Mouse (Mus musculus) cerebellum, adult 2 months (tissue): ENCODE data around the gene Olfr1279. TPM values are rescaled to one million over a fixed set of nuclear protein-coding genes. Genes with fewer than 3 reads are reported as not detected.
"Not testable (repeated sequence)": the region's sequence is repeated elsewhere in the genome, so short reads cannot be mapped to it uniquely, and the experiment has no call there.

ENCODE experiments used
- DNase-seq, 2 experiments: peaks; one replicate each; pipeline ENCODE4 v3.0.0; 2021
- H3K27ac ChIP-seq: fragments of 200-500 bp; 2 replicates; pipeline ENCODE4 v1.5.1; 2012; ENCODE audit warnings: low read length, control low read depth, inconsistent platforms; ENCODE audit not compliant: insufficient read depth
- H3K27me3 ChIP-seq: fragments of 200-500 bp; 2 replicates; pipeline ENCODE4 v1.6.1; 2012; ENCODE audit warnings: inconsistent platforms, mild to moderate bottlenecking, low read length, moderate library complexity; ENCODE audit not compliant: control insufficient read depth, insufficient read depth
- H3K4me1 ChIP-seq: fragments of 200-500 bp; 2 replicates; pipeline ENCODE4 v1.6.1; 2011; ENCODE audit warnings: low read length; ENCODE audit not compliant: control insufficient read depth, insufficient read depth
- H3K4me3 ChIP-seq: fragments of 200-500 bp; replicated peaks from 2 replicates; pipeline ENCODE3; 2011; ENCODE audit warnings: mild to moderate bottlenecking, low read depth, low read length, control low read depth; ENCODE audit not compliant: insufficient read depth
- CTCF ChIP-seq: fragments of 200-500 bp; IDR thresholded peaks from 2 replicates; pipeline ENCODE4 v1.5.1; 2011; ENCODE audit warnings: low read depth, mild to moderate bottlenecking, control low read depth, low read length, moderate library complexity, borderline replicate concordance; ENCODE audit not compliant: insufficient read depth
- POLR2A ChIP-seq: fragments of 200-500 bp; IDR thresholded peaks from 2 replicates; pipeline ENCODE4 v1.6.1; 2011; ENCODE audit warnings: low read length, control low read depth, borderline replicate concordance; ENCODE audit not compliant: insufficient read depth
- WGBS: fragments of 180-500 bp; shearing (Covaris S2); methylation state at CpG from one replicate; pipeline ENCODE4 v1.1.7; 2018; 5-methylcytosine and 5-hydroxymethylcytosine counted together
- polyA plus RNA-seq: library from polyadenylated mRNA; depleted of rRNA; stranded (reverse); fragments of >200 nt; gene quantifications from 2 replicates; pipeline ENCODE4 v1.2.3, GENCODE M21; 2012; rRNA removed

Gene Olfr1279
- polyA plus RNA-seq: not detected in 2 replicates

GRCm38 (mm10) chr2:111300374-111300773 lies at the start of gene Olfr1279:
Olfr1279 (plus strand) TSS chr2:111300635.
- Histone ChIP-seq H3K27me3 (no peaks in the 10 kb centered on the region), H3K4me3 (no peak within 1 kb of the TSS), H3K4me1 (no peaks in the 10 kb centered on the region), H3K27ac (no peak within 1 kb of the TSS)
- TF ChIP-seq CTCF (no peak), POLR2A (no peak)
- no peak for DNase-seq

GRCm38 (mm10) chr2:111254216-111254615 lies 46.2 kb upstream of the Olfr1279 start, which contains the start of gene Olfr1276:
Olfr1276 (plus strand) TSS chr2:111254516.
- Histone ChIP-seq H3K4me3 (no peak within 1 kb of the TSS), H3K27ac (no peak within 1 kb of the TSS), H3K4me1 (no peaks in the 10 kb centered on the region), H3K27me3 (no peaks in the 10 kb centered on the region)
- TF ChIP-seq POLR2A: no peak
- no peak for TF ChIP-seq CTCF
- DNase-seq: no peak

- Histone ChIP-seq H3K4me1 (no peaks in the 10 kb centered on the region), H3K27ac (no peak within 1 kb of the TSS), H3K4me3 (no peak within 1 kb of the TSS), H3K27me3 (no peaks in the 10 kb centered on the region)
- TF ChIP-seq POLR2A (no peak), CTCF (no peak)
- 76% methylated on average over 2 of the region's 2 CpGs for WGBS
- DNase-seq: no peak
These were observed 26.4 kb upstream of the Olfr1279 start, which contains the start of gene Olfr1277 for GRCm38 (mm10) chr2:111274006-111274405. Olfr1277 (minus strand) TSS chr2:111274106.

- H3K27me3 ChIP-seq: no peaks in the 10 kb centered on the region
- DNase-seq: no peak
- H3K4me3 ChIP-seq: no peak within 1 kb of the TSS
- H3K27ac ChIP-seq: no peak within 1 kb of the TSS
- H3K4me1 ChIP-seq: no peaks in the 10 kb centered on the region
- TF ChIP-seq POLR2A: no peak
- no peak for TF ChIP-seq CTCF
These were observed 10.6 kb upstream of the Olfr1279 start, which contains the start of gene Olfr1278 for GRCm38 (mm10) chr2:111289836-111290235. Olfr1278 (plus strand) TSS chr2:111290136.

- DNase-seq: no peak
- Histone ChIP-seq H3K27ac (no peak overlapping the region), H3K4me3 (no peak overlapping the region), H3K4me1 (no peaks in the 10 kb centered on the region), H3K27me3 (no peaks in the 10 kb centered on the region)
- no peak for TF ChIP-seq CTCF
- no peak for TF ChIP-seq POLR2A
These were observed 1.9 kb upstream of the Olfr1279 start for GRCm38 (mm10) chr2:111298541-111298940.

- TF ChIP-seq CTCF: no peak
- TF ChIP-seq POLR2A: no peak
- no peak for DNase-seq
- Histone ChIP-seq H3K27me3 (no peaks in the 10 kb centered on the region), H3K27ac (no peak within 1 kb of the TSS), H3K4me3 (no peak within 1 kb of the TSS), H3K4me1 (no peaks in the 10 kb centered on the region)
These were observed 13.3 kb downstream of the Olfr1279 start, which contains the start of gene Olfr1280 for GRCm38 (mm10) chr2:111313717-111314116. Olfr1280 (plus strand) TSS chr2:111314017.

- H3K27ac ChIP-seq: no peak within 1 kb of the TSS
- H3K4me1 ChIP-seq: no peaks in the 10 kb centered on the region
- TF ChIP-seq CTCF (no peak), POLR2A (no peak)
- no peak within 1 kb of the TSS for H3K4me3 ChIP-seq
- DNase-seq: no peak
- no peaks in the 10 kb centered on the region for H3K27me3 ChIP-seq
- WGBS: 69% methylated on average over 2 of the region's 2 CpGs
These were observed 25.8 kb downstream of the Olfr1279 start, which contains the start of gene Olfr1281 for GRCm38 (mm10) chr2:111326220-111326619. Olfr1281 (plus strand) TSS chr2:111326520.

- WGBS: 91% methylated on average over 5 of the region's 5 CpGs
- DNase-seq, H3K27me3 ChIP-seq, H3K4me1 ChIP-seq, H3K27ac ChIP-seq, H3K4me3 ChIP-seq: not testable (repeated sequence)
These were observed 33.3 kb downstream of the Olfr1279 start for GRCm38 (mm10) chr2:111333721-111334120.

GRCm38 (mm10) chr2:111335976-111336375 lies 35.5 kb downstream of the Olfr1279 start, which contains the start of gene Olfr1282:
Olfr1282 (minus strand) TSS chr2:111336076.
- Histone ChIP-seq H3K4me3 (no peak within 1 kb of the TSS), H3K27me3 (no peaks in the 10 kb centered on the region), H3K4me1 (no peaks in the 10 kb centered on the region), H3K27ac (no peak within 1 kb of the TSS)
- DNase-seq: no peak
- WGBS: 71% methylated on average over 2 of the region's 2 CpGs
- TF ChIP-seq POLR2A (no peak), CTCF (no peak)

Other genes with a start within 250 kb of the Olfr1279 start
- not detected in 2 replicates for gene Gm13941, start 194.7 kb upstream of the Olfr1279 start, polyA plus RNA-seq
- not detected in 2 replicates for gene Gm15130, start 147.7 kb upstream of the Olfr1279 start, polyA plus RNA-seq
- not detected in 2 replicates for gene 4930430A15Rik, start 71.0 kb upstream of the Olfr1279 start, polyA plus RNA-seq
- not detected in 2 replicates for gene Olfr1275, start 65.3 kb upstream of the Olfr1279 start, polyA plus RNA-seq
- 0.03 TPM in 1 of 2 replicates, not detected in the other for gene Olfr1276, start 46.1 kb upstream of the Olfr1279 start, polyA plus RNA-seq
- gene Olfr1277, start 26.5 kb upstream of the Olfr1279 start, polyA plus RNA-seq: not detected in 2 replicates
- not detected in 2 replicates for gene Olfr1278, start 10.5 kb upstream of the Olfr1279 start, polyA plus RNA-seq
- gene Olfr1280, start 13.4 kb downstream of the Olfr1279 start, polyA plus RNA-seq: not detected in 2 replicates
- gene Olfr1281, start 25.9 kb downstream of the Olfr1279 start, polyA plus RNA-seq: not detected in 2 replicates
- gene Olfr1282, start 35.4 kb downstream of the Olfr1279 start, polyA plus RNA-seq: not detected in 2 replicates
- gene Olfr1283, start 66.2 kb downstream of the Olfr1279 start, polyA plus RNA-seq: not detected in 2 replicates
- gene Olfr1284, start 74.9 kb downstream of the Olfr1279 start, polyA plus RNA-seq: not detected in 2 replicates
- not detected in 2 replicates for gene Olfr1286, start 122.5 kb downstream of the Olfr1279 start, polyA plus RNA-seq
- gene Olfr1287, start 148.5 kb downstream of the Olfr1279 start, polyA plus RNA-seq: not detected in 2 replicates
- not detected in 2 replicates for gene Olfr1288, start 173.5 kb downstream of the Olfr1279 start, polyA plus RNA-seq
- not detected in 2 replicates for gene Olfr1289, start 180.2 kb downstream of the Olfr1279 start, polyA plus RNA-seq
- not detected in 2 replicates for gene Olfr1290, start 193.2 kb downstream of the Olfr1279 start, polyA plus RNA-seq
- not detected in 2 replicates for gene Olfr1291-ps1, start 196.5 kb downstream of the Olfr1279 start, polyA plus RNA-seq
- not detected in 2 replicates for gene Olfr1293-ps, start 224.6 kb downstream of the Olfr1279 start, polyA plus RNA-seq
- gene Olfr1294, start 239.7 kb downstream of the Olfr1279 start, polyA plus RNA-seq: not detected in 2 replicates